Mouse (Mus musculus) CH12.LX (cell line): ENCODE results near the gene Wdr24.

ENCODE experiments used
- CHD2 ChIP-seq: IDR thresholded peaks from 2 replicates; pipeline ENCODE4 v1.6.1; 2011; ENCODE audit warnings: low read length, improper control_type of control experiment
- CTCF ChIP-seq, 2 experiments: IDR thresholded peaks in 1 of 2; conservative IDR thresholded peaks in 1 of 2; 2 replicates each; pipeline ENCODE4 v1.5.1; 2011 to 2012; ENCODE audit warnings: low read depth in 2 of 2, low read length in 2 of 2, improper control_type of control experiment in 1 of 2, inconsistent platforms in 1 of 2, mild to moderate bottlenecking in 1 of 2, moderate library complexity in 1 of 2
- E2F4 ChIP-seq: IDR thresholded peaks from 2 replicates; pipeline ENCODE4 v1.6.1; 2011; ENCODE audit warnings: low read depth, low read length, improper control_type of control experiment; ENCODE audit not compliant: insufficient replicate concordance
- MEF2A ChIP-seq: IDR thresholded peaks from 2 replicates; pipeline ENCODE4 v1.6.1; 2014; ENCODE audit warnings: low read depth, mild to moderate bottlenecking, inconsistent platforms, low read length, improper control_type of control experiment, borderline replicate concordance
- NRF1 ChIP-seq: IDR thresholded peaks from 2 replicates; pipeline ENCODE4 v1.6.1; 2014; ENCODE audit warnings: low read depth, mild to moderate bottlenecking, inconsistent platforms, low read length, improper control_type of control experiment, moderate library complexity
- POLR2A ChIP-seq: IDR thresholded peaks from 2 replicates; pipeline ENCODE4 v1.6.1; 2011; ENCODE audit warnings: low read depth, mild to moderate bottlenecking, improper control_type of control experiment, low read length
- SMC3 ChIP-seq: IDR thresholded peaks from 2 replicates; pipeline ENCODE4 v1.6.1; 2011; ENCODE audit warnings: low read depth, low read length, improper control_type of control experiment
- TCF12 ChIP-seq: IDR thresholded peaks from 2 replicates; pipeline ENCODE4 v1.6.1; 2014; ENCODE audit warnings: low read depth, mild to moderate bottlenecking, inconsistent platforms, low read length, improper control_type of control experiment
- ZC3H11A ChIP-seq: IDR thresholded peaks from 2 replicates; pipeline ENCODE4 v1.6.1; 2012; ENCODE audit warnings: low read depth, mild to moderate bottlenecking, inconsistent platforms, low read length, improper control_type of control experiment

- peak; percentile 85 for TF ChIP-seq E2F4
- no peak for TF ChIP-seq POLR2A
- no peak for TF ChIP-seq CHD2
- peak; percentile 59 for TF ChIP-seq NRF1
- no peak for TF ChIP-seq CTCF (conservative IDR thresholded peaks at IDR 0.05 in 1 of 2, IDR thresholded peaks at IDR 0.05 in 1 of 2; ENCODE audit: low read depth in 2 of 2, low read length in 2 of 2)
- no peak for TF ChIP-seq TCF12
- no peak for TF ChIP-seq SMC3
- TF ChIP-seq ZC3H11A: no peak
- no peak for TF ChIP-seq MEF2A
Measured at GRCm38 (mm10) chr17:25874721-25875170, 51.3 kb downstream of the Wdr24 start, which contains the start of gene Mettl26.
